Mouse (Mus musculus) liver, adult 2 months (tissue): ENCODE data around the gene Babam2.

Source experiments
- CTCF ChIP-seq: fragments of 200-500 bp; IDR thresholded peaks from 2 replicates; pipeline ENCODE4 v1.5.1; 2011; ENCODE audit warnings: low read depth, low read length, control low read depth
- POLR2A ChIP-seq: fragments of 200-500 bp; IDR thresholded peaks from 2 replicates; pipeline ENCODE4 v1.6.1; 2011; ENCODE audit warnings: low read length, control low read depth; ENCODE audit not compliant: insufficient read depth; ENCODE audit errors: extremely low read depth

DNA sequence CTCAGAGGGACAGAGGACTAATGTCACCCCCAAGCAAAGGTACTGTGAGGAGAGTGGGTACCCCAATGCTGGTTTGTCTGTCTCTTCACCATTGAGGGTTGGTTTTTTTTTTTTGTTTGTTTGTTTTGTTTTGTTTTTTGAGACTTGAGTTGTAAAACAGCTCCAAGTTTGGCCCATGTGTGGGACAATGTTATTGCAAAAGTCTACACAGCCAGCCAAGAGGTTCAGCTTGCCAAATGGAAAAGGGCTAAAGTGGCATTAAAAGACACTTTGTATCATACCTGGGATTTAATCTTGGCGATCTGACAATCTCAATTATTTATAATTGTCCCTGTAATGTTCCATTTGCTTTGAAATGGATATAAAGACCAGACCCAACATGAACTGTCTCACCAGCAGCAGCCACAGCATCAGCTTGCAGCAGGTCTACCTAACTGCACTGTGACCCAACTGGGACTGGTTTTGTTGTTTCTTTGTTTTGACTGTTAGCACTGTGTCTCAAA, 41.7 kb upstream of the Babam2 start:
- TF ChIP-seq CTCF (no peak), POLR2A (no peak)
